In genomic region chr5:110609425-110609824, GRCm38 (mm10) we compare ENCODE assay signal across 15 mouse cellular contexts.
"Had no signal": no experiment of that assay in that cellular context is flagged by ENCODE, and none has a peak within 500 bp of the region (broad histone marks: within the 10 kb centered on the region; RNA-seq: fewer than 3 reads in every experiment).

No protein-coding gene starts in this region.

- DNase-seq: liver, postnatal 0 days; lung, adult 2 months; lung, postnatal 14 days; lung, postnatal 36 days; right cerebral cortex, postnatal 14 days; thymus, adult 2 months; thymus, postnatal 25 days; thymus, postnatal 4 days had no signal

- H3K9me3 ChIP-seq: lung, embryonic 15.5 days; megakaryocyte, embryonic 14.5 days; midbrain, embryonic 13.5 days; neural tube, embryonic 12.5 days; stomach, embryonic 15.5 days had no signal

- H3K36me3 ChIP-seq: lung, embryonic 15.5 days; midbrain, embryonic 13.5 days; neural tube, embryonic 12.5 days; stomach, embryonic 15.5 days had no signal

- H3K27ac ChIP-seq: lung, embryonic 15.5 days; macrophage; midbrain, embryonic 13.5 days; neural tube, embryonic 12.5 days; stomach, embryonic 15.5 days; stomach, postnatal 0 days had no signal

- H3K4me1 ChIP-seq: lung, embryonic 15.5 days; neural tube, embryonic 12.5 days had no signal

- H3K4me3 ChIP-seq: lung, embryonic 15.5 days; megakaryocyte, embryonic 14.5 days; midbrain, embryonic 13.5 days; neural tube, embryonic 12.5 days; stomach, embryonic 15.5 days had no signal

- H3K27me3 ChIP-seq: lung, embryonic 15.5 days; midbrain, embryonic 13.5 days; neural tube, embryonic 12.5 days; stomach, embryonic 15.5 days had no signal

- H3K9ac ChIP-seq: liver, postnatal 0 days; lung, embryonic 15.5 days; midbrain, embryonic 13.5 days; neural tube, embryonic 12.5 days; stomach, embryonic 15.5 days had no signal
